Mouse (Mus musculus) stomach, embryonic 14.5 days (tissue): ENCODE results near the gene Man2a2. TPM values are rescaled to one million over a fixed set of nuclear protein-coding genes. Genes with fewer than 3 reads are reported as not detected.

Source experiments
- polyA plus RNA-seq: library from polyadenylated mRNA; unstranded; fragments of >200 nt; fragmentation: Nextera tagmentation; extraction: Ambion mirVana; gene quantifications from 2 replicates; pipeline ENCODE4 v1.2.1, GENCODE M21; 2014

Gene Man2a2
- polyA plus RNA-seq, 1 experiment from 2014 or later, result 19.8 TPM

Other genes starting within 250 kb of the Man2a2 start
- 21.7 and 23.4 TPM in 2 replicates for gene Sema4b, start 184.5 kb downstream of the Man2a2 start, polyA plus RNA-seq
- gene Cib1, start 138.6 kb downstream of the Man2a2 start, polyA plus RNA-seq, result 108 and 112 TPM in 2 replicates
- gene Gdpgp1, start 138.5 kb downstream of the Man2a2 start, polyA plus RNA-seq, result 5.0 and 5.6 TPM in 2 replicates
- 1.0 and 1.8 TPM in 2 replicates for gene Ttll13, start 125.0 kb downstream of the Man2a2 start, polyA plus RNA-seq
- 51.7 and 52.2 TPM in 2 replicates for gene Ngrn, start 110.2 kb downstream of the Man2a2 start, polyA plus RNA-seq
- 14.3 and 15.6 TPM in 2 replicates for gene Vps33b, start 101.7 kb downstream of the Man2a2 start, polyA plus RNA-seq
- gene Prc1, start 76.9 kb downstream of the Man2a2 start, polyA plus RNA-seq, result 159 and 167 TPM in 2 replicates
- gene Rccd1, start 46.9 kb downstream of the Man2a2 start, polyA plus RNA-seq, result 15.1 and 19.2 TPM in 2 replicates
- gene Unc45a, start 30.4 kb downstream of the Man2a2 start, polyA plus RNA-seq, result 28.6 and 29.4 TPM in 2 replicates
- gene Hddc3, start 28.3 kb downstream of the Man2a2 start, polyA plus RNA-seq, result 24.3 and 26.5 TPM in 2 replicates
- 9.1 and 9.5 TPM in 2 replicates for gene Fes, start 16.6 kb upstream of the Man2a2 start, polyA plus RNA-seq
- gene Furin, start 34.1 kb upstream of the Man2a2 start, polyA plus RNA-seq, result 10.8 and 12.4 TPM in 2 replicates
- gene Blm, start 163.7 kb upstream of the Man2a2 start, polyA plus RNA-seq, result 24.0 and 26.2 TPM in 2 replicates